Mouse (Mus musculus): ENCODE results near the gene Gon7. TPM values are rescaled to one million over a fixed set of nuclear protein-coding genes. Genes with fewer than 3 reads are reported as not detected.
A peak's percentile ranks its signal among the peaks of the same experiment; 100 is the strongest.

The Gon7 gene
- total and polyA plus RNA-seq, 2 experiments from 2014 or later, result 27.7 to 41.7 TPM

- no peak overlapping the region for H3K4me3 ChIP-seq (ENCODE audit: low read depth, low read length)
- no peaks in the 10 kb centered on the region for H3K36me3 ChIP-seq (ENCODE audit: insufficient read depth)
- peak overlapping the region; percentile 29; the same call in 1 of the 2 replicates for H3K4me2 ChIP-seq (ENCODE audit: low read depth)
- ATAC-seq (peak; percentile 83), DNase-seq (peak; percentile 84)
- no peaks in the 10 kb centered on the region for H3K27me3 ChIP-seq (ENCODE audit: insufficient read depth, low read length)
- H3K9me3 ChIP-seq (ENCODE audit: low read length), result no peaks in the 10 kb centered on the region
- H3K9ac ChIP-seq, result no peak overlapping the region
- TF ChIP-seq CTCF (IDR thresholded peaks at IDR 0.05; ENCODE audit: low read depth), result peak; percentile 89
- no peak overlapping the region for H3K27ac ChIP-seq (ENCODE audit: low read depth, low read length)
- WGBS, result 20% methylated on average over 13 of the region's 13 CpGs
- peaks cover 6% of the 10 kb centered on the region; the same call in 1 of the 2 replicates for H3K4me1 ChIP-seq (ENCODE audit: insufficient read depth)
These were observed 37.9 kb downstream of the Gon7 start for GRCm38 (mm10) chr12:102719552-102720315.

DNA sequence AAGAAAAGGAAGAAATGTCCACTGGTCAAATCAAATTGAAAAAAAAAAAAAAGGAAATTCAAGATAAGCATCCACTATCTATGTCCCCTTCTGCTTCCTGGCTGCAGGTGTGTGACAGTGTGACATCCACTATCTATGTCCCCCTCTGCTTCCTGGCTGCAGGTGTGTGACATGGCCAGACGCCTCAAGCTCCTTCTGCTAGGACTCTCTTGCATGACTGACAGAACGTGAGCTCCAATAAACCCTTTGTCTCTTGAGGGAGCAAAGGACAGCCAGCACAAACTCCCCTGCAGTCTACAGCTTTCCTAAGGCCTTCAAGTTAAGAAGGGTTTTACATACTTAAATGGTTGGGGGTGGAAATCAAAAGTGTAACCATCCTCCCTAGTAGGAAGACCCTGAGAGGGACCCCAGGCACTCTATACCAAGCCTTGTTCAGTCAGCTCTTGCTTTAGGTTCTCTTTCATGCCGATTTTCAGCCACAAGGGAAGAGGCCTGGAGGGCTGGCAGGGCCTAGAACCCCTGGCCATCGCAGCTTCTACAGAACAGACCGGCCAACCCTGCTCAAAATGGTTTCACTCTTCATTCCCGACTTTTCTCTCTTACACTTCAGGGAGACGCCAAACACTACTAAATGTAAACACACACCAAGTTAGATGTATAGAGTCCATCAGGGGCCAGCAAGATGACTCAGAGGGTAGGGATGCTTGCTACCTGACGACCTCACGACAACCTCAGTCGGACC, 42.8 kb downstream of the Gon7 start:
- no peaks in the 10 kb centered on the region for H3K27me3 ChIP-seq (ENCODE audit: insufficient read depth, low read length)
- H3K27ac ChIP-seq (ENCODE audit: low read depth, low read length), result no peak overlapping the region
- WGBS, result 81% methylated on average over 10 of the region's 10 CpGs
- H3K9me3 ChIP-seq (ENCODE audit: low read length), result no peaks in the 10 kb centered on the region
- no peak overlapping the region for H3K4me2 ChIP-seq (ENCODE audit: low read depth)
- no peak for DNase-seq
- H3K4me3 ChIP-seq (ENCODE audit: low read depth, low read length), result no peak overlapping the region
- ATAC-seq, result no peak
- no peak overlapping the region for H3K9ac ChIP-seq
- H3K4me1 ChIP-seq (ENCODE audit: insufficient read depth), result no peaks in the 10 kb centered on the region
- TF ChIP-seq CTCF (IDR thresholded peaks at IDR 0.05; ENCODE audit: low read depth), result no peak
- H3K36me3 ChIP-seq (ENCODE audit: insufficient read depth), result no peaks in the 10 kb centered on the region

- Histone ChIP-seq H3K9ac (no peak overlapping the region), H3K4me2 (ENCODE audit: low read depth) (no peak overlapping the region), H3K9me3 (ENCODE audit: low read length) (no peaks in the 10 kb centered on the region), H3K36me3 (ENCODE audit: insufficient read depth) (no peaks in the 10 kb centered on the region), H3K27me3 (ENCODE audit: insufficient read depth, low read length) (no peaks in the 10 kb centered on the region), H3K27ac (ENCODE audit: low read depth, low read length) (no peak overlapping the region), H3K4me1 (ENCODE audit: insufficient read depth) (no peaks in the 10 kb centered on the region), H3K4me3 (ENCODE audit: low read depth, low read length) (no peak overlapping the region)
- 68% methylated on average over 2 of the region's 2 CpGs for WGBS
- no peak for DNase-seq
- no peak for ATAC-seq
- no peak for TF ChIP-seq CTCF (IDR thresholded peaks at IDR 0.05; ENCODE audit: low read depth)
These were observed 43.5 kb downstream of the Gon7 start for GRCm38 (mm10) chr12:102714116-102714515.

GRCm38 (mm10) chr12:102713153-102713865, 44.3 kb downstream of the Gon7 start:
- ATAC-seq, result no peak
- WGBS, result 80% methylated on average over 20 of the region's 20 CpGs

GRCm38 (mm10) chr12:102710851-102711375, 46.7 kb downstream of the Gon7 start:
- Histone ChIP-seq H3K36me3 (ENCODE audit: insufficient read depth) (no peaks in the 10 kb centered on the region), H3K9ac (no peak overlapping the region), H3K27me3 (ENCODE audit: insufficient read depth, low read length) (no peaks in the 10 kb centered on the region), H3K4me3 (ENCODE audit: low read depth, low read length) (no peak overlapping the region), H3K4me1 (ENCODE audit: insufficient read depth) (peaks cover 1% of the 10 kb centered on the region), H3K9me3 (ENCODE audit: low read length) (no peaks in the 10 kb centered on the region), H3K27ac (ENCODE audit: low read depth, low read length) (no peak overlapping the region), H3K4me2 (ENCODE audit: low read depth) (no peak overlapping the region)
- no peak for ATAC-seq
- TF ChIP-seq CTCF (IDR thresholded peaks at IDR 0.05; ENCODE audit: low read depth), result no peak
- WGBS, result 59% methylated on average over 4 of the region's 4 CpGs
- no peak for DNase-seq

More at GRCm38 (mm10) chr12:102713153-102713865, 44.3 kb downstream of the Gon7 start:
- H3K4me3 ChIP-seq (ENCODE audit: low read depth, low read length), result no peak overlapping the region
- TF ChIP-seq CTCF (IDR thresholded peaks at IDR 0.05; ENCODE audit: low read depth), result no peak
- H3K4me2 ChIP-seq (ENCODE audit: low read depth), result no peak overlapping the region
- H3K4me1 ChIP-seq (ENCODE audit: insufficient read depth), result no peaks in the 10 kb centered on the region
- H3K27ac ChIP-seq (ENCODE audit: low read depth, low read length), result no peak overlapping the region
- no peak for DNase-seq
- H3K9me3 ChIP-seq (ENCODE audit: low read length), result no peaks in the 10 kb centered on the region
- no peaks in the 10 kb centered on the region for H3K36me3 ChIP-seq (ENCODE audit: insufficient read depth)
- no peaks in the 10 kb centered on the region for H3K27me3 ChIP-seq (ENCODE audit: insufficient read depth, low read length)
- H3K9ac ChIP-seq, result no peak overlapping the region

GRCm38 (mm10) chr12:102709896-102710295, 47.7 kb downstream of the Gon7 start:
- TF ChIP-seq CTCF (IDR thresholded peaks at IDR 0.05; ENCODE audit: low read depth), result no peak
- no peak overlapping the region for H3K27ac ChIP-seq (ENCODE audit: low read depth, low read length)
- DNase-seq (no peak), ATAC-seq (no peak)
- H3K36me3 ChIP-seq (ENCODE audit: insufficient read depth), result no peaks in the 10 kb centered on the region
- 85% methylated on average over 5 of the region's 5 CpGs for WGBS
- H3K4me1 ChIP-seq (ENCODE audit: insufficient read depth), result peaks cover 7% of the 10 kb centered on the region
- no peaks in the 10 kb centered on the region for H3K9me3 ChIP-seq (ENCODE audit: low read length)
- no peaks in the 10 kb centered on the region for H3K27me3 ChIP-seq (ENCODE audit: insufficient read depth, low read length)
- no peak overlapping the region for H3K9ac ChIP-seq
- H3K4me3 ChIP-seq (ENCODE audit: low read depth, low read length), result no peak overlapping the region
- no peak overlapping the region for H3K4me2 ChIP-seq (ENCODE audit: low read depth)

Measured in forebrain, postnatal 0 days (tissue).